Mouse (Mus musculus): ENCODE measurements around the gene Olfr1140. TPM values are rescaled to one million over a fixed set of nuclear protein-coding genes. Genes with fewer than 3 reads are reported as not detected.

Gene Olfr1140
- not detected for total RNA-seq (2023)

GRCm38 (mm10) chr2:87743452-87743851 is at the start of gene Olfr1140:
Olfr1140 (plus strand) TSS chr2:87743752.

DNA sequence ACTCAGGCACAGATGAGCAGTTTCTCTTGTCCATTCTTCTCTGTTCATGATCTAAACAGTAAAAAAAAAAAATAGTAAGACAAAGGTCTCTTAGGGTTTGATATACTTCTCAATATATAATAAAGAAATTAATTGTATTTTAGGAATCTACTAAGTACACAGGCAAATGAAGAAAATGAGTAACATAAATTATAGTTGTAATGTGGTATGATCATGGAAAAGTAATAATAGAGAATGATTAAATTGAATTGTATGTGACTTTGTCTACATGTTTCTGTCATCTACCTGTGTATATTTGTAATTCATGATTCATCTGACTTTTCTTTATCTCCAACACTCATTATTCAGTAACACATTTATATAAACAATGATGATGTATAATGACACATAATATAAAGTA is 49.7 kb upstream of the Olfr1140 start, which contains the start of gene Olfr1136:
Olfr1136 (minus strand) TSS at position 101 of the 400 bp plus-strand sequence.

GRCm38 (mm10) chr2:87713079-87713478 is 30.5 kb upstream of the Olfr1140 start, which contains the start of gene Olfr1137:
Olfr1137 (minus strand) TSS chr2:87713179.

GRCm38 (mm10) chr2:87739878-87740277 is 3.7 kb upstream of the Olfr1140 start, which contains the start of gene Olfr1138:
Olfr1138 (minus strand) TSS chr2:87739978.

DNA sequence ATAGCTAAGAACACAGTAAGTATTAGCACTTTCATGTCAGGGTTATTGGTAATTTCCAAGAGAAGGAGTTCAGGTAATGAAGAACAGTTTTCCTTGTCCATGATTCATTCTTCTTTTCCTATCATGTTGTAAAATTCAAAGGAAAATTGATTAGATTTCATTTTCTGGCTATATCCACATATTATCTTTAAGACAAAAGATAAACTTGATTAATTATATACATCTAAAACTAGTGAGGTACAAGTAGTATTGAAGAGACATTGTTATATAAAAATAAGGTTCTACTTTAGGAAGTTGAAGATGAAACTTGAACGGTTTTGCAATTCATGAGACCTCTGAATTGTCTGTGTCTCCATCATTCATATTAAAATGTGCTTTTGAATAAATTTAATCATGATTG is 10.3 kb downstream of the Olfr1140 start, which contains the start of gene Olfr1141:
Olfr1141 (minus strand) TSS at position 101 of the 400 bp plus-strand sequence.

DNA sequence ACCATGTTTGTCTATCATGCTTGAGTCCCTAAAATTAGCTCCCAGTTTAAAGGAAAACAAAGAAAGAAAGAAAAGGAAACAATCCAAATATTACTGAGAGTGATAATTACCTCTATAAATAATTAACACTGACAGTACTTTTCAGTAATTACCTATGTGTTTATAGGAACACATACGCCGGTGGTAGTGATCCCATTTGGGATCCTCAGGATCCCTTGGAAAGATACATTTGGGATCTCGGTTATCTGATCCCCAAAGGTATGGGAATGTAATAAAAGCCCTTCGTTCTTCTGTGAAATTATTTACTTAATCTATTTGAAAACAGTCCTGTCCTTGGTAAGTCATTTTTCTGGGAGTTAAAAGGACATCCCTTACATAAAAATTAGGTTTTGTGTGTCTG is 35.6 kb downstream of the Olfr1140 start, which contains the start of gene Olfr152:
Olfr152 (plus strand) TSS at position 301 of the 400 bp plus-strand sequence.

Other genes with a start within 250 kb of the Olfr1140 start
- gene Pramel7, start 246.7 kb upstream of the Olfr1140 start, total RNA-seq (2023): not detected
- not detected for gene Pramel6, start 237.2 kb upstream of the Olfr1140 start, total RNA-seq (2023)
- not detected for gene Olfr153, start 212.0 kb upstream of the Olfr1140 start, total RNA-seq (2023)
- gene Olfr1128, start 198.2 kb upstream of the Olfr1140 start, total RNA-seq (2023): not detected
- not detected for gene Olfr1129, start 169.8 kb upstream of the Olfr1140 start, total RNA-seq (2023)
- not detected for gene Olfr1130, start 137.5 kb upstream of the Olfr1140 start, total RNA-seq (2023)
- gene Olfr1131, start 116.6 kb upstream of the Olfr1140 start, total RNA-seq (2023): not detected
- not detected for gene Olfr1132, start 106.2 kb upstream of the Olfr1140 start, total RNA-seq (2023)
- not detected for gene Olfr1133, start 96.4 kb upstream of the Olfr1140 start, total RNA-seq (2023)
- not detected for gene Olfr1134, start 85.3 kb upstream of the Olfr1140 start, total RNA-seq (2023)
- not detected for gene Olfr1135, start 70.1 kb upstream of the Olfr1140 start, total RNA-seq (2023)
- not detected for gene Olfr1136, start 49.8 kb upstream of the Olfr1140 start, total RNA-seq (2023)
- not detected for gene Olfr1137, start 30.6 kb upstream of the Olfr1140 start, total RNA-seq (2023)
- gene Olfr1138, start 3.8 kb upstream of the Olfr1140 start, total RNA-seq (2023): not detected
- not detected for gene Olfr1141, start 10.2 kb downstream of the Olfr1140 start, total RNA-seq (2023)
- not detected for gene Olfr152, start 35.7 kb downstream of the Olfr1140 start, total RNA-seq (2023)
- gene Olfr1143, start 56.8 kb downstream of the Olfr1140 start, total RNA-seq (2023): not detected
- gene Olfr1145, start 66.1 kb downstream of the Olfr1140 start, total RNA-seq (2023): not detected
- not detected for gene Olfr1148, start 86.8 kb downstream of the Olfr1140 start, total RNA-seq (2023)
- gene Olfr1150-ps1, start 100.2 kb downstream of the Olfr1140 start, total RNA-seq (2023): not detected
- gene Olfr1151, start 112.1 kb downstream of the Olfr1140 start, total RNA-seq (2023): not detected
- not detected for gene Olfr1152, start 122.7 kb downstream of the Olfr1140 start, total RNA-seq (2023)
- gene Olfr1153, start 151.2 kb downstream of the Olfr1140 start, total RNA-seq (2023): not detected
- not detected for gene Olfr1154, start 161.4 kb downstream of the Olfr1140 start, total RNA-seq (2023)
- not detected for gene Olfr1155, start 201.4 kb downstream of the Olfr1140 start, total RNA-seq (2023)
- not detected for gene Olfr1156, start 209.3 kb downstream of the Olfr1140 start, total RNA-seq (2023)
- not detected for gene Olfr1157, start 224.5 kb downstream of the Olfr1140 start, total RNA-seq (2023)
- gene Olfr74, start 230.9 kb downstream of the Olfr1140 start, total RNA-seq (2023): not detected
- gene Olfr1158, start 246.4 kb downstream of the Olfr1140 start, total RNA-seq (2023): not detected